Mouse (Mus musculus): ENCODE data around the gene Itprid1.

Itprid1 gene

DNA sequence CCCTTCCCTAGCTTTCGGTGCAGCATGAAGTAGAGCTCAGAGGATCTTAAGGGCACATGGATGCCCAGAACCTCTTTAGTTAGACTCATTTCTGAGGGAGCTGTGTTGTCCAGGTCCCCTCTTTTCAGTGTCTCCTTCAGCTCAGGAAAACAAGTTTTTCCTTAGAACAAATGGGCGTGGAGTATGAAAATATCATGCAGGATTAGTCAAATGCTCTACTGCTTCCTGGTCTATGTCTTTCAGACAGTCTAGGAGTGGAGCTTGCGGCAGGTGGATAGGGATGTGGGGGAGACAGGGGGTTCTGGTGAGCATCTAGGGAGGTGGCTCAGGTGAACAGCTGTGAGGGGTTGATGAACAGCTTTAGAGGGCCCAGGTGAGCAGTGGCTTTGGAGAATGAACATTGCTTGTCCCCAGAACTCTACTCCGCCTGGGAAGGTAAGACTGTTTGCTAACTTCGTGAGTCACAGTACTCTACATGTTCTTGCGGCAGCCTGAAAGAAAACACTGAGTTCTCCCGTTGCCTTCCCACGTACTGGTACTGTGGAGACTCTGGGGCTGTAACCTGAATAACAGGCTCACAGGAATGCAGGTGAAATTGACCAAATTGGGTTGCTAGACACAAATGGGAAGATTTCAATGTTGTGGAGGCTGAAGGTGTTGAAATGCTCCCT is at the start of gene Itprid1:
Gene Itprid1, plus strand, starts transcription at position 246 of the 671 bp plus-strand sequence.
- DNase-seq = no peak

GRCm38 (mm10) chr6:55789557-55789956 is 47.1 kb upstream of the Itprid1 start:
- no peak for DNase-seq

- DNase-seq = no peak
These were observed 44.7 kb upstream of the Itprid1 start for GRCm38 (mm10) chr6:55791852-55792496.

DNA sequence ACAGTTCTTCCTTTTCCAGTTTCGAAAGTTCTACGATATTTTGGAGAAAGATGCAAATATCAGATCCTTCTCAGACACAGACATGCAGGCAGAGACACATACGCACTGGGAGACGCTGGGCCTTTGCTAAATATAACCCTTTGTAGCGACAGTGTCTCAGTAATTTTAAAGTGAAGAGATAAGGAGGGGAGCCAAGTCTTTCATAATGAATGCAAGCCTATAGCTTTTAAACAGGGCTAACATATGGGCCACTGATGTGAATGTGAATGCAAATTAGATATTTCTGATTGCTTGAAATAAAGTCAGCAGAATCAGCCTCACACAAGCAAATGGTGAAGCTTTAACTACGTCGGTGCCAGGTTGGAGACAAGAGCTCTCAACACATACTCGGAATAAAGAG is 44.2 kb upstream of the Itprid1 start:
- no peak for DNase-seq

DNA sequence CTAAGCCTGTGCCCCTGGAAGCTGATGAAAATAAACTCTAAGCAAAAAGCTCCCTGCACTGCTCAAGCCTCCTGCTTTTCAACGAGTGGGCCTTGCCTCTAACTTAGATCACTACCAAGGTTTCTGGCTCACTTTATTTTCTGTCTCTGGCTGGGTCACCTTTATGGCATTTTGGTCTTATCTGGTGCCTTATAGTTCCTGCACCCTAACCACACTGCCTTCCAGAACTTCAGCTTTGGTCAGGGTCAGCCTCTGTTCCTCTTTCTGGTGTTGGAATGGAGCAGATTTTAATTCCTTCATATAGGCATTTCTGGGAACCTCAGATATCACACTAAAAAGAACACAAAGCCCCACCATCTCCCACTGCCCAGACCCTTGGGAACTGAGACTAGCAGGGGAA is 34.0 kb upstream of the Itprid1 start:
- DNase-seq = no peak

GRCm38 (mm10) chr6:55803357-55803756 is 33.3 kb upstream of the Itprid1 start:
- no peak for DNase-seq

DNA sequence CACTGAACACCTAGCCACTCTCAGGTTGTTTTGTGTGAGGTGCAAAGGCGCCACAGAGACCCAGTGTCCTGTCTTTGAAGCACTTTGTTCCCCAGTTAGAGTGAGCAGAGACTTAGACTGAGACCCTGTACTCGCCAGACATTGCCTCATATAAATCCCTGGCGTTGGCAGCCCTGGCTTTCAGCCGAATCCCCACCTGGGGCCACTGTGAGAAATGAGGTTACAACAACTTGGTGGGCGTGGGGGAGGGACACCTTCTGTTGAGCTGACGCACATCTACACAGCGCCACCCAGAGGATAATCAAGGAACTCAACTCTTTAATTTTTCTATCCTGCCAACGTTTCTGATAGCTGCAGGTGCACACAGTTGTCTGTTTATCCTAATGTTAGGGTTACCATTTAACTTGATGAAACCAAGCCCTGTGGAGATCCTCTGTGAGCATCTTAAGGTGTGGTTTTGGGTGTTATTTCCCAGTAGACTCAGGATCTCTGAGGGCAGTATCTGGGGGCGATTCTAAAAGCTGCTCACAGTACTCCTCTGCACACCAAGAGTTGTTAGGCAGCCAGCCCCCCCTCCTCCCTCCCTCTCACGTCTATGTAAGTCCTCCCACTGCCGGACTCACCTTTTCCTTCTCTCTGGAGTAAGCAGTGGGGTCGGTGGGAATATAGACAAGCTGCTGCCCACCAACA is 32.6 kb upstream of the Itprid1 start:
- DNase-seq = no peak

DNA sequence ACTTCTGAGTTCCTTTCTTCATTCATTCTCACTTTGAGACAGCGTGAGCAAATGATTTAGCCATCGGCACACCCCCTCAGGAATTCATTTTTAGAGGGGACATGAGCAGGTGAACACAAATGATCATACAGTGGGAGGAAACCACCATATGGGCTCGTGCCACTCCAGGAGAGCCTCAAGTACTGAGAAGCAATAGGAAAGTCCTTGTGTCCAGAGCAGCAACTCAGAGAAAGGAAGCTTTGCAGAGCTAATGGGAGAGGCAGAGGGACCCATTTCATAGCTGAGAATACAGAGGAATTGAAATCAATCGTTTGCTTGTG is 32.1 kb upstream of the Itprid1 start:
- DNase-seq = no peak

DNA sequence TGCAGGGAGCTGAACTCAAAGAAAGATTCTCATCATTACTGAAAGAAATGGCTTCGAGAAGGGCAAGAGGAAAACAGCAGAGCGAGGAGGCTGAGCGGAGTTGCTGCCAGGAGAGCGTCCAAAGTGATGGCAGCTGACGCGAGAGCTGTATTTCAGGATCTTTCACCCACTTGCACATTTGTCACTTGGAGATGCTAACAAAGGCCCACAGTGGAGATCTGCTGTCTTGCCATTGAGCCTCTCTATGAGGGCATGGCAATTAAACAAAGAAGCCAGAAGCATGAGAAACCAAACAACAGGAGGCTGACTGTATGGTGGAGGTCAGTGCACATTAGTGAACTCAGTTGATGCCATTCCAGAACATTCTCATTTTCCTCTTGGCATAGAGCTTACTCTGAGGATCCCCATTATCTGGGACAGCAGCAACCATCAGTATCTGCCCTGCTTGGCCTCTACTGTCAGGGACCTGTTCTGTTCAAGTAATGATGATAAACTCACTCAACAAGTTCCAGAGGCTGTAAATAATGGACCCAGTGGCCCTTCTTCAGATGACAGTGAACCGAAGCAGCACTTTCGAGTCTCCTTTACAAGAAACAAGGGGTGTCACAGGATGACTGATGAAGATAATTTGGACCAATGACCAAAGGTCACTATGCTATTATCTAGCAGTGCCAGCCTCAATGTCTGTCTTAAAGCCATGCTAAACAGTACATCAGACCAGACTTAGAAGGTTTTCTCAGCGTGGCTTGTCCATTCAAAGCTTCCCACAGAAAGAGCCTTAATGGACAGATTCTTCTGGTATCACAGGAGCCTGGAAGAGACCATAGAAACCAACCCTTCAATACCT is 31.2 kb upstream of the Itprid1 start:
- no peak for DNase-seq

DNA sequence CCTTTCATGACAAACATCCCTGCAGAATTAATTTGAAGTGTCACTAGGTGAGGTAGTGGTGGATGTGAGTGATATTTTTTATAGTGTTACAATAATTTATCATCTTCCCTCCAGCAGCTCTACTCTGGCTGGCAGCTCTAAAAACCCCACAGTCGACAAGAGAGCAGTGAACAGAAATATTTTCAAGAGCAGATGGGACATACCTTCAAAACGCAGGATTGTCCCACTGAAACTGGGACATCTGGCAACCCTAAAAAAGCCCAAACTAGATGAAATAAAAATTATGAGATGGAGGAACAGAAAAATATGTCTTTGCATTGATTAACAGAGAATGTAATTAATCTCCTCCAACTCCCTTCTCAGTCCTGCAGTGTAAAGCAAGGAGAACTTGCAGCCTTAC is 30.2 kb upstream of the Itprid1 start:
- DNase-seq = no peak

GRCm38 (mm10) chr6:55808692-55809091 is 28.0 kb upstream of the Itprid1 start:
- no peak for DNase-seq

DNA sequence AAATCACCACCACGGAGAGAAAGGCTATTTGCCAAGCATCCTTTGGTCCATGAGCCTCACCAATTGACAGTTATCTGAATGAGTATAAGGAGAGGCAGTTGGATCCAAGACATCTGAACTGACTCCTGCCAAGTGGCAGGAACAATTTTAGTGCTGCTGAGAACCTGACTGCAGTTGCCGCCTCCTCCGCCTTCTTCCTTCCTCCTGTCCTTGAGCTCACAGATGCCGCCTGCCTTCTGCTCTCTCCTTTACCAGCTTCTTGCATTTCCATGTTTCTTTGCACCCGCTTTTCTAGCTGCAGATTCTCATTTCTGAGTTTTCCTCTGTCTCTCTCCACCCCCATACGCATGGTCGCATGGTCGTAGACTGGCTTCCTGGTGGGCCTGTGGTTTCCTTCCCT is 25.5 kb upstream of the Itprid1 start:
- no peak for DNase-seq

GRCm38 (mm10) chr6:55812353-55812752 is 24.3 kb upstream of the Itprid1 start:
- DNase-seq = no peak

DNA sequence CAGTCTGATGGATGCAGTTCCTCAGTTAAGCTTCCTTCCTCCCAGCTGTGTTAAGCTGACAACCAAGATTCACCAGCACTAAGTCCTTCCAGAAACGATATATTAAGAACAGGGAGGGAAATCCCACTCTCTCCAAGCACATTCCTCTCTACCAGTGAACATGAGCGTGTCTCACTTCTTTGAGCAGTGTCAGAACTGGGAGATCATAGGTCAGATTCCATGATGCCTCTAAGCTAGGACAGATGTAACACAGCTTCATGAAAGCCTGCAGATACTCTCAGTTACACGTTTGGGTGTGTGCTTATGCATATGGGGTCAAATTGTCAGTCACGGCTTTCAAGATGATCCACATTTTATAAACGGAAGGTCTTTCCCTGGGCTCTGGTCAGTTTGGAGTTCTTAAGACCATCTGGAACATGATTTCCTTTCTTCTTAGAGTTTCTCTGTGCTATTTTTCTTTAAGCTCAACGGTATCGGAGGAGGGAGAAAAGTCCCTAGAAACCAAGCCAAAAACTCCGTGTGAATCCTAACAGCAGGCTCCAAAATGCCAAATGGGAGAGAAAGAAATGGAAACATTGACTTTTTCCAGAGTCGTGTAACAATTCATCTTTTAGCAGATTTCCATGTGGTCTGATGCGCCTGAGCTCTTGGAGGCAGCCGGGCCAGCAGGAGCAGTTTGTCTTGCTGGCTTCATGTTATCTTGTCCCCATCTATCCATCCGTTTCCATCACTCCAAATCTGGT is 22.3 kb upstream of the Itprid1 start:
- no peak for DNase-seq

GRCm38 (mm10) chr6:55816911-55817310 is 19.8 kb upstream of the Itprid1 start:
- DNase-seq = no peak

DNA sequence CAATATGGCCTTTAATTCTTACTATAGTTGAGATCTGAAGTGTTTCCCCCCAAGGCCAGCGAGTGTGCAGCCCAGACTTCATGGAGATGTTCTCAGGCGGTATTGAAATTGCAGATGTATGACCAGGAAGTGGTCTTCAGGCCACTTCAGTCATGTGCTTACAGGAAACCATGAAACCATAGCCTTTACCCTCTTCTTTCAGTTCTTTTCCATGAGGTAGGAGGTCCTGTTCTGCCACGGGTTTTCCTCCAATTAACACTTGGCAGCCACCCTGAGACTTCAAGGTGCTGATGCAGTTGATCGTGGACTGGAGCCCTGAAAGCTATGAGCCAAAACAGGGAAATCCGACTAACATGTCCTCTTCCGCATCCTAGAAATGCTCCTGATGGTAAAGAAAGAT is 7.0 kb upstream of the Itprid1 start:
- no peak for DNase-seq

- no peak for DNase-seq
These were observed 15.9 kb downstream of the Itprid1 start for GRCm38 (mm10) chr6:55852589-55852988.

DNA sequence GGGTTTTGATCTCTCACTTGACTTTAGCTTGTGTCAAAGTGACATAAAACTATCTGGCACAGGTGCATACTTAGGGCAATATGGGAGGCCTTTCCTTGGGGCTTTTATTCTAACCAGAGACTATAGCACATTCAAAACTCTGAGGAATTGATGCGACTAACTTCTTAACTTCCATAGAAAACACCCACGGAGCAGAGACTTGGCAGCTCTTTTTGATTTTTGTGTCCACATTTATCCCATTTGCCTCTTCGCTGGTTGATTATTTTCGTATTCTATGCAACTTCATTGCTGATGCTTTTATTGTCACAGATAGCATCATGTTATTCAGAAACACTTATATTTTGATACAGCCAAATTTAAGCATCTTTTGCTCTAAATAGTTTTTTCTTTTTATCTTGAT is 19.4 kb downstream of the Itprid1 start:
- no peak for DNase-seq

- no peak for DNase-seq
These were observed 28.5 kb downstream of the Itprid1 start for GRCm38 (mm10) chr6:55865206-55865605.

- DNase-seq = no peak
These were observed 42.8 kb downstream of the Itprid1 start for GRCm38 (mm10) chr6:55879356-55879960.

- DNase-seq = no peak
These were observed 44.2 kb downstream of the Itprid1 start for GRCm38 (mm10) chr6:55880886-55881285.

DNA sequence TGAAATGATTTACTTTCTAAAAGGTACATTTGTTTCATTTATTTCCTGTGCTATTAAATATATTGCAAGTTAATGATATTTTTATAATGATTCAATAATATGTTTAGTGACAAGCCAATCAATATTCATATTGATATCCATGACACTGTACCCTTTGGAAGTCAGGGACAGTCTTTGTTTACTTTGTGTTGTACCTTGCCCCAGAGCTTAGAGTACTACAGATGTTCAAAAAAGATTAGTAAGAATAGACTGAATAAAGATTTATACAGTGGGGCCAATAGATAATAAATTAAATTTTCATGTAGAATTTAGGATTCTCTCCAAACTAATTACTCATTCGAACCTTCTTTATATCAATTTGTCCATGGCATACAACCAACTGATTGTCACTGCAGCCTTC is 50.9 kb downstream of the Itprid1 start:
- DNase-seq = no peak

Data from kidney, postnatal 14 days (tissue).